Mouse (Mus musculus) right cerebral cortex, postnatal 25 days (tissue): ENCODE results near the gene Ccdc86.
A peak's percentile ranks its signal among the peaks of the same experiment; 100 is the strongest.

ENCODE experiments used
- DNase-seq: peaks from one replicate; pipeline ENCODE4 v3.0.0; 2022

Gene Ccdc86

DNA sequence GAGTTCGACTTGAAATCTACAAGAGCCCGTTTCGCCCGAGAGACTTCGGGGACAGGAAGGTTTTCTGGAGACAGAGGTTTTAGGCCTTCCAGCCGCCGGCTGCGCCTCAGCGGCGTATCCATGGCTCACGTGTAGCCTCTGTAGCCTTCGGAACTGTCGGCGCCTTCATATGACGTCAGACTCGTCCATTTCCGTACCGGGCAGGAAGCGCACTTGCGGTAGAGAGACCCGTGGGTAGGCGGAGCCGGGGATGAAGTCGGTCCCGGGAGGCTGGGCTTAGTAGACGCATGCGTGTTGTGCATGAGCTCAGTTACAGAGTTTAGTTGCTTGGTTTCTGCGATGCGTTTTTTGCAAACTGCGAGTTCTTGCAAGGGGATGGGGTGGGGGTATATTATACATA lies at the start of gene Ccdc86:
Gene Ccdc86, minus strand, starts transcription at position 155 of the 400 bp plus-strand sequence.
- DNase-seq, result peak; percentile 93

DNA sequence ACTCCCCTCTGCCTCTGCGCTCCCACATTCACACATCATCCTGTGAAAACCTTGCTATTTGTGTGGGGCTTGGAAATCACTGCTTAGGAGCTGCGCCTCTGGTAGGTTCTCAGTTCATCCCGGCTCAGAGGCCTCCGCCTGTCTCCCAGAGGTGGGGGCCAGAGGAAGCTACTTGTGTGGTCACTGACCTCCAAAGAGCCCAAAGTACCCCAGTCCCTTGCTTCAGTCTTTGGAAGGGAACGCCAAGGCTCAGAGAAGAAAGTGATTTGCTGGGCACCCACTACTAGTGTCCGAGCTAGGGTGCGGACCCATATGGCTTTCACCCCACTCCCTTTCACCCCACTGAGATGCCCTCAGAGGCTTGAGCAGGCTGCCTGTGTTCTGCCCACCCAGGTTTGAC lies 44.1 kb upstream of the Ccdc86 start, which contains the start of gene Ms4a15:
Gene Ms4a15, minus strand, starts transcription at position 101 of the 400 bp plus-strand sequence.
- no peak for DNase-seq

DNA sequence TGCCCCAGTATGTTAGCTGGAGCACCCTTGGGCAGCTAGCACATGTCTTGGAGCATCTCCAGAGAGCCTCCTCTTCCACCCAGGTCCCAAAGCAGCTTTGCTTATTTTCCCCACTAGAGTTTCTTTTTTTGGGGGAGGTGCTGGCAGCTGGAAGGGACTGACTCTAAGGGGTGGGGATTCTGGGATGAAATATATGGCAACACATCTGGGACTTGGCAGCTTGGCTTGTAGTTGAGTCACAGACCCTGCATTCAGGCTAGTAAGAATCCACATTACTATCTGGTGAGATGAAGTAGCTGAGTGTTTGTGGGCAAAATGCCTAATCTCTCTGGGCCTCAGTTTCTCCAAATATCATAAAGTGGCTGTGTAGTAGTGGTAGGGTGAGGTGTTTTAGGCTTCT lies 42.8 kb upstream of the Ccdc86 start:
- no peak for DNase-seq

DNA sequence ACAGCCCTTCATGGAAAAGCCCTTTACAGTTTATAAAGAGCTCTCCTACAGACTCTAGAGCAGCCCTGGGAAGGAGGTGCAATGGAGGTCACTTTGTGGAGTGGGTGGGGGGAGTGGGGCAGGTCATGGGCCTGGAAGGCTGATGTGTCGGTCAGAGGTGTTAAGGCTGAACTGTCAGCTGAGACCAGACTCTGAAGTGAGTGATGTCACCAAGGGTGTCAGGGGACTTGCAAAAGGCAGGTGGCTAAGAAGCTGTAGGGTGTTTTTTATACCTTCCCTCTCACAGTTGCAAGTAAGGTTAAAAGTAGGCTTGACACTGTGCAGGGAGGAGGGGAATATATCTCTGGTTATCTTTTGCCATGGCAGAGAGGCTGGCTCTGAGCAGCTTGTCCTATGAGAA lies 41.7 kb upstream of the Ccdc86 start:
- DNase-seq, result no peak

DNA sequence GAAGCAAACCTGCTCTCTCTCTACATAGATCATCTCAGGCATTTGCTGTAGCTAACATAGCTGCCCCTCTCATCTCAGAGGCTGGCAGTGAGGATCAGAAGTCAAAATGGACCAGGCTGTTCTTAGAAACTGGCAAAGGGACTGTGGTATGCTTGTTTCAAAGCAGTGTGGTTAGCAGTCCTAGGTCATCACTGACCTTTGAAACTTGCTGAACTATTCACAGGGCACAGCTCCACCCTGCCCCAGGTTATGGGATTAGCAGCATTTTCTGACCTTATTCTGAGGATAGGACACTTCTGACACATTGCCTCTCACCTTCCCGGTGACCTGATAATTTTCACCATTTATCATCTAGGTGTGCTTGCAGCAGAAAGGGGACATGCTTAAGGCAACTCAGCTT lies 39.5 kb upstream of the Ccdc86 start:
- no peak for DNase-seq

DNA sequence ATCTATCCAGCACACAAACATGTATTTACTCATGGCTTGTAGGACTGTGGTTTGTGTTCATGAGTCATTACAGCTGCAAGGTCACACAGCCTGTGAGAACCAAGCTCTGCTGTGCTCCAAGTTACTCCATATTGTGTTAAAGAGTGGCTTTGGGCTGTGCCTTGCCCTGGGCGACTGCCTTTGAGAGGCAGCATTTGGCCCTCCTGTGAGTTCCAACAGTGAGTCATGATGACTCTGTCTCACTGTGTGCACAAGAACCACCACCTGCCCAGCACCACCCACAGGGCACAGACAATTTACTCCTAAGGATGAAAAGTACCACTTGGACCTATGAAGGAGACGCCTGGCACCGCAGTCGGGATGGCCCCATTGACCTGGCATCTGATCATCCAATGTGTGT lies 36.8 kb upstream of the Ccdc86 start:
- no peak for DNase-seq

DNA sequence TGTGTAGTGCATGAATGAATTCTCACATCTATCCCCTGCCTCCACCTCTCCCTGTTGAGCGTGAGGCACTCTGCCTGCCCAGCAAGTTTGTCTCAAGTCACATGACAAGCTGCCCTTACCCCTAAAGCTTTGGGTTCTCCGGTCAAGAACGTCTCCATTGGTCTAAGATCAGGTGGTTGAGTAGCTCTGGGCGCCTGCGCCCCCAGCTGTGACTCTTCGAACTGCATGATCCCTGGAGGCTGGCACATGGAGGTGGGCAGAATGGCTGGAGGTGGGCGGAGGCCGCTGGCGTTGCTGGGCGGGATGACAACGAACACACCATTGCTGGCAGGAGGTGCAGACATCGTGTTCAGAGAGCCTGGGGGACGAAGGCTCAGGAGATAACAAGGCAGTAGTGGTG lies 35.5 kb upstream of the Ccdc86 start:
- no peak for DNase-seq

DNA sequence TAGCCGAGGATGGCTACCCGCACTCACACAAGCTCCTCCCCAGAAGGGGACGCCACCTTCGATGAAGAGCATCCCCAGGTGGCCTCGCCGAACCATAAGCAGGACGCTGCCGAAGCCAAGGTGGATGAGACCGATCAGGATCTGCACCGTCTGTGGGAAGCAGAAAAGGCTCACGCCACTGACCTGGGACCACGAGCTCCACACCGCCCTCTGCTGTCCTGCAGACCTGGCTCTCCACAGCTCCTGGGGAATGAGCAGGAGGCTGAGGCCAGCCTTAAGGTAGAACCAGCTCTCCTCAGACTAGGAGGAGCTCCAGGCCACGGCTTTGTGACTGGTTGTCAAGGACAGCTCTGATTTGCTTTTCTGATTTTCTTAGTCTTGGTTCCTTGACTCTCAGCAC lies 34.1 kb upstream of the Ccdc86 start:
- DNase-seq, result no peak

DNA sequence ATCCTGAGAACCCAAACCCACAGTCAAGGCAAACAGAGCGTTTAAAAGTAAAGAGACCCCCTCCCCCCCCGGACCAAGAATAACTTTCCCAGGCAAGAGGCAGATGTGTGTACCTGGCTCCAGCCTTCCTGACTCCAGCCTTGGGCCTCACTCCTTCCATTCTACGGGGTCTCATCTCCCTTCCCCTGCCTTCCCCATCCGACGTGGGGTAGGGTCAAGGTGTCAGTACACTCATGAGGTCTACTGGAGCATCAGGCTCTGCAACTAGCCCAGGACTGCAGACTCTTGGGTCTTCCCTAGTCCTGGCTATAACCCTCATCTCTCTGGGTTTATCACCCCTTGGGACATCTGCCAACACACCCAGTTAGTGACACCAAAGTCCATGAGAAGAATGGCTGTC lies 31.1 kb upstream of the Ccdc86 start:
- DNase-seq, result no peak

DNA sequence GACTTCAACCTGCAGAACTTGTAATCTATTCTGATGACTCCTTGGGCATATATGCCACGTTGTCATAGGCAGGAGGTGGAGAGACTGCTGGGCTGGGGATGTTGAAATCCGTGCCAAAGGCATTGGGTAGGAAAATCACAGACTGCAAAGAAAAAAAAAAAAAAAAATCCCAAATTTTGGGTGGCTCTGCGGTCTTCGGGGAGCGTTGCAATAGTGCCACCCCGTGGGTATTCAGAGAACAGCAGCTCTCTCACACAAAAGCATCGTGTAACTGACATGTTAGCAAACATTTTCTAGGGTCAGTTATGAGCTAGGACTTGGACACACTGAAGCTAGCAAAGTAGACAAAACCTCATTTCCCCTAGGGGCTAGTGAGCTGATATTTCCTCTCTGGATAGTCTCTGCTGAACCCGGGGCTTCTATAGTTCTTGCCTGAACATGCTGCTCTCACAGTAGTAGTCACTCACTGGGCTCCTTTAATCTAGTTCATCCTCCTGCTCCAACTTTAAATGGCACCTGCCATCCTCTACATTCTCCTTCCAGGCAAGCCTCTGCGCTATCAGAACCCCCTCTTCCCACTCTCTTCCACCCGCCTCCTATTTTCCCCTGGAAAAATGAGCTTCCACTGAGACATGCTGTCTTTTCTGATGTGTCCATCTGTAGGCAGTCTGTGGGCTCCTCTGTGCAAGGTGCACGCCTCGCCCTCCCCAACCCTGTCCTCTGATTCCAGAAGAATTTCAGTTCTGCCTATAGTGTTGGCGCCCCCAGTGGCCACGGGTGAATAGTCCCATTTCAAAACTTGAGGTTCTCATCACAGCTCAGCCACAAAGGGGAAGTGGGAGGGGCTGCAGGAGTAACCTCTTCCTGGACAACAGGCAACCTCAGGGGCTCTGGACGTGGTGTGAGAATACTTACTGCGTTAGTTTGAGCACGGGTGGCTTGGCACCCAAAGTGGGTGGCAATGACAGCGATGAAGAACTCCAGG lies 30.4 kb upstream of the Ccdc86 start:
- DNase-seq, result peak; percentile 60

DNA sequence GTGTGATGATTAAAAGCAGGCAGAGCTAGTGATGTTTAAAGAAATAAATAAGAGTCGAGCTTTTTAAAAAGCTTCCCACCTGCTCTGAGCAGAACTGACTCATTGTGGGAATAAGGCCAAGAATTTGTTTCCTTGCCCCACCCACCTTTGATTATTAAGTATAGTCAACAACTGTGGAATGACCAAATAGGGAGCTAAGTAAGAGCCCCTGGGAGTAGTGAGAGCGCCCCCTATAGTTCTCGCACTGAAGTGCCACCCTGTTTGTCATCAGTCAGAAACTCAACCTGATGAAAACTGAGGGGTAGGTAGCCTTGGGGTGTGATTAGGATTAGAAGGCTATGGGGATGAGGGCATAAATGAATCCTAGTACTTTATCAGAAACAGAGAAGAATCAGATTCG lies 27.3 kb upstream of the Ccdc86 start:
- DNase-seq, result no peak

DNA sequence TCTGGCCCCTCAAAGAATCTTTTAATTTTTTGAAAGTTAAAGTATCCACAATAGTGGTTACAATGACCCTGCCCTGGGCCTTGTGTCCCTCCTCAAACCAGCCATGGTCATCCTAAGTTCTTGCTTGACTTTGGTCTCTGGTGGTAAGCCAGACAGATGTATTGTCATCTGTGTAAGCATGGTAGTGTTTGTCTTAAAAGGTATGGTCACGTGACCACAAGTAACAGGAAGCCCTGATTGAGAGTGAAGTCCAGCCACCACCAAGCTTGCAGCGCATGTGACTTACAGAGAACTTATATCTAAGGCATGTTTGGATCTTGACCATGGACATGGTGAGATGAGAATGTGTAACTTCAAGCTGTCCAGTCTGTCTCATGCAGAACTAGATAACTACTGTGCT lies 26.1 kb upstream of the Ccdc86 start:
- DNase-seq, result no peak

DNA sequence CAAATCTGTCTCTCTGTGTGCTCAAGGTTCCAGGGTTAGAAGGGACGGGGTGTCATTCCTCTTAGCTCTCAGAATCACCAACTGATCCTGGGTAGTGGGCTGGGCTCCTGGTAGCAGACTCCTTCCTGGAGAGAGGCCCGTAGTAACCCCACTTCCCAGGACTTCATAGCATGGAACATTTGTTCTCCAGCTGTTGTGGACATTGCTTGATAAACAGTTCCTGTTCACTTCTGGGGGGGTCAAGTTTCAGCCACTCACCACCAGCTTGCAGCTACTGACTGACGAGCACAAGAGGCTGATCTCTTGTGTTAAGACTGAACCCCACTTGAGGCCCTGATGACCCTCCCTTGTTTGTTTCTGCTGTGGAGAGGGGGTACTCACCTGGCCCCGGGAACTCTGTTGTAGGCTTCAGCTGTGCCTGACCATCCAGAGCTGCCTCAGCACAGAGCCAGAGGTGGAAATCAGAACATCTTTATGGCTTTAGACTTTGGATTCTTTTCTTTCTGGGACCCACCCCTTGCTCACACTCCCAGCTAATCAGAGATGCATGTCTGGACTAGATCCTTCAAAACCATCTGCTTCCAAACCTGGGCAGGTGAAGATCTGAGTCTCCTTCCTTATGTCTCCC lies 25.3 kb upstream of the Ccdc86 start, which contains the start of gene Ms4a10:
Gene Ms4a10, minus strand, starts transcription at position 433 of the 628 bp plus-strand sequence.
- DNase-seq, result no peak

DNA sequence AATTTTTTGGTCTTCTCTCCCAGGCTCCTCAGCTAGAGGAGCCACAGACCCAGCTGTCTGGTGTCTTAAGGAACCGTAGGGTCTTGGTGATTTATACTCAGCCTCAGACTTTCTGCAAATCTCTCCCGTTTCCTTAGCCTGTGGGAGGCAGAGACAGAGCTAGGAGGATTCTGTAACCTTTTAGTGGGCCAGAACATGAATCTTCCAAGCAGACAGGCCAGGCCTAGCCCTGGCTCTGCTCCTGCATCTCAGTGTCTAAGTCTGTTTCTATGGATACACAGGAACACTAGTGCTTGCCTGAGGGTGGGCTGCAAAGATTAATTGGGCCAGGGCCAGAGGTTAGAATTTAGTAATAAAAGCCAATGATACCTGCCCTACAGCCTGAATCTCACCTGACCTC lies 24.1 kb upstream of the Ccdc86 start:
- DNase-seq, result no peak

DNA sequence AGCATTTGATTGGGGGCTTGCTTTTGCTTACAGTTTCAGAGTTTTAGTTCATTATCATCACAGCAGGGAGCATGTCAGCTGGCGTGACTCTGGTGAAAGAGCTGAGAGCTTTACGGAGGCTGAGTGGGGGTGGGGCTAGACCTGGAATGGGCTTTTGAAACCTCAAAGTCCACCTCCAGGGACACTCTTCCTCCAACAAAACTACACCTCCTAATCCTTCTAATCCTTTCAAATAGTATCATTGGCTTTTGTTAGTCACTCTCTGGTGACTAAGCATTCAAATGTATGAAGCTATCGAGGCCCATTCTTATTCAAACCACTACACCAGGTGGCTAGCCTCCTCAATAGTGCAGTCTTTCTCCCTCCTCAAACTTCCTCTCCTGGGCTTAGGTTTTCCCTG lies 23.6 kb upstream of the Ccdc86 start:
- DNase-seq, result no peak

DNA sequence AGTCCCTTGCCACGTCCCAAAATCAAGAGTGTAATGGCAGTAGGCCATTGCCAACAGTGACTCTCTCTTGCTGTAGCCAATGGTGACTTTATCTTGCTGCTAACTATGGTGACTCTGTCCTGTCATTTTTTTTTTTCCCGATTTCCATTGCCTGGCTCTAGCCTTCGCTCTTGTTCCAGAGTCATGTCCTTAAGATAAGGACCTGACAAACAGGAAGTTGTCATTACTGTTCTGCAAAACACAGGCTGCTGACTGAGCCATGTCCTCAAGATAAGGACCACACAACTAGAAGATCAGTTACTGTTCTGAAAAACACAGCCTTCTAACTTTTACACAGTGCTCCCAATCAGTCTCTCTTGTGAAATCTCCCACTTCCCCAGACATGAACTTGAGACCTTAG lies 21.4 kb upstream of the Ccdc86 start:
- DNase-seq, result no peak

DNA sequence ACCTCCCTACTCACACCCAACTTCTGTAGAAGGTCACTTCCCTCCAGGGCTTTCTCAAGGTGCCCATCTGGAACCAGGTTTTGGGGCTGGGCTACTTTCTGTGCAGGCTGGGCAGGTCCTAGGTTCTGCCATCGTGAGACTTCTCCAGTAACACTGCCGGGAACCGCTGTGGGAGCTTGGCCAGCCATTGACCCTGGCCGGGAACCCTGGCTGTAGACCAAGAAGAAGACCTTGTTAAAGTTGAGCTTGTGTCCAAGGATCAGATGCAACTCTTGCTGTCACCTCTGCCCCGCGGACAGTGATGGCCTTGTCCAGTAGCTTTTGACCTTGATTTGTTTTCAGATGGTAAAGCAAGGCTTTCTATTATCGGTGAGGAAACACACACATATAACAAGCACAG lies 19.5 kb upstream of the Ccdc86 start:
- no peak for DNase-seq

DNA sequence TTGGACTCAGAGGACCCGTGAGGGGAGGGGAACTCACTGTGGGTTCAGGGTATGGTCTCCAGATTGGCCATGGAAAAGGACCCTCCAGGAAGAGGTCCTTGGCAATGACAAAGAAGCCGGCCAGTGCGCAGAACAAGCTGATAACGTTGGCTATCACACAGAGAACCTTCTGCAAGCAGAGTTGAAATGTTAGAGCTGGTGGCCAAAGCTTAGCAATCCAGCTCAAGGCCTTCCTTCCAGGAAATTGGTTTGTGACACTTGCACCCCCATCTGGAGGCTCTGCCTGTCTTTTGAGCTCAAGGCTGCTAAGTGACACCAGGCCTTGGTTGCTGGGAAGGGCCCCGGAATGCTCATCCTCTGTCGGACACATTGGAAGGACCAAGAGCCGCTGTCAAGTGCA lies 16.7 kb upstream of the Ccdc86 start:
- no peak for DNase-seq

DNA sequence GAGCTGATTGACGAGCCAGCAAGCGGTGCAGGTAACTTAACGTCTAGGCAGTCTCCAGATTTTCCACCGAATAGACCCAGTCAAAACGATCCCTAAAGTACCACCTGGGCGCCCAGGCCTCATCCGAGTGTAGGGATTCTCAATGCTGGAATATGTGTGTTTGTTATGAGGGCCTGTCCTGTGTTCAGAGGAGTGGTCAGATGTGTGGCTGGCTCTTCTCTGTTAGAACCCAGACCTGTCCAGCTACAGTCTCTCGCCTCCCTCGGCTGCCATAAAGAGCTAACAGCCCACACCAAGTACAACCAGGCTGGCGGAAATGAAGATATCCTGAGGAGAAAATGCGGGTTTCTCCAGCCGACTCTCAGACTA lies 10.9 kb upstream of the Ccdc86 start:
- DNase-seq, result no peak

DNA sequence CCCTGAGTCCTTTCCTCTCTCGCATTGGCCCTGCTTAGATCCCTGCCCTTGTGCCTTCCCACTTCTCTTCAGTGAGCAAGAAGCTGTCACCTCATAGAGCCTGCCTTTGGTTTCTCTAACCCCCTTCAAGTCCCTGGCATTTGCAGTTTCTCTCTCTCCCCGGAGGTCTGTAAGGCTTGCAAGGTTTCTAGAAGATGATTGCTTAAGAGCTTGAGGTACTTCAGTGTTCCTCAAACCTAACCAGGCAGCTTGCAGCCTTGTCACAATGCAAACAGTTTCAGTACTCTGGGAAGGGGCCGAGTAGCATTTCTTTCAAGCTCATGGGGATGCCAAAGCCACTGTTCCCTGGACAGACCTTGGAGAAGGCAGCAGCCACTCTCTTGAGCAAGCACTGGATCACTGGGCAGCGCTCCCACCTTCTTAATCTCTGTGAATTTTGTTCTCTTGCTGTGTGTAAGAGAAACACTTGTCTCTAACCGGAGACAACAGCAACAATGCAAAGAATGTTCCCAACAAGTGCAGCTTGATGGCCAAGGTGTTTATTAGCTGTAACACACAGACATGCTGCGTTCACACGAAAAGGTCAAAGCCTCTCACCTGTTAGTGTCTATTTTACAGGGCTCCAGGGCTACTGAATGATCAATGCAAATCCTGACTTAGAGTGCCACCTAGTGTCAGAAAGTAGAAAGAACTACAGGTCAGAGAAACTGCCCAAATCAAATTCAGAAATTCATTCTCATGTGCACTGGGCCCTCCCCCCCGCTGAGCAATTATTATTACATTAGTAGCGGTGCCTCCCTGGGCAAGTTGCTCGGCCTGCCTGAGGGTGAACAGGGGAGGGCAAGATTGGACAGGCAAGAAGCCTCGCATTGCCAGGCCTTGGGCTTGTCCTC lies 10.3 kb upstream of the Ccdc86 start:
- DNase-seq, result no peak

DNA sequence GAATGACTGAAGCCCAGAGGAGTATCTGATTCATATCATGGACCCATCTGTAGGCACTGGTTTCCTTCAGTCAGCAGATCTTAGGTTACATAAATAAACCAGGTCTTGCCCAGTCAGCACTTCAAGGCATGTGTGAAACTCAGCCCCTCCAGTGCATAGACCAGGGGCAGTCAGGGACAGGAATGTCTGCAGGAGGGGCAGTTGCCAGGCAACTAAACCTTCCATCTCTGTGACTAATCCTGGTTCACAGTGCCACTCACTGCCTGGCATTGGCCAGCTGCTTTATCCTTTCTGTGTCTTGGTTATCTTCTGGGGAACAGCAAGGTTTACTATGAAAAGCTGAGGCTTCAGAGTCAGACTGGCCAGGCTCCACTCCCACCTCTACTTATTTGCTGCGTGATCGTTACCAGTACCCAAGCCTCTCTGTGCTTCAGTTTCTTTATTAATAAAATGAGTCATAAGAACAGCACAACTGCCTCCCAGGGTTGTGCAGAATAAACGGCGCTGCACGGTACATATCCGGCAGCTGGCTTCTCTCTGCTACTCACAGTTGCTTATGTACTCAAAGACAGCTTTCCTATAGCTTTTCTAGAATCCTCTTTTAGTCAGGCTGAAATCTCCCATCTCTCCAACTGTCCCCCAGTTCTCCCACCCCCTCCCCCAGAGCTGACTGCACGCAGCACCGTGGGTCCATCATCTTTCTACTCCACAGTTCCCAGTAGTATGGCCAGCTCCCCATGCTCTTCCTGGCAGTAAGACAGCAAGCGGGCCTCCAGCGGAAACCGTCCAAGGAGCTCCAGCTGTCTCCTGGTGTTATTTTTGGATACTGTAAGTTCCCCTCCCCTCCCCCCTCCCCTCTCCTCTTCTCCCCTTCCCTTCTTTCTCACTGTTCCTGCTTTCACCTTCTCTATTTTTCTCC lies 3.2 kb upstream of the Ccdc86 start:
- peak; percentile 30 for DNase-seq

DNA sequence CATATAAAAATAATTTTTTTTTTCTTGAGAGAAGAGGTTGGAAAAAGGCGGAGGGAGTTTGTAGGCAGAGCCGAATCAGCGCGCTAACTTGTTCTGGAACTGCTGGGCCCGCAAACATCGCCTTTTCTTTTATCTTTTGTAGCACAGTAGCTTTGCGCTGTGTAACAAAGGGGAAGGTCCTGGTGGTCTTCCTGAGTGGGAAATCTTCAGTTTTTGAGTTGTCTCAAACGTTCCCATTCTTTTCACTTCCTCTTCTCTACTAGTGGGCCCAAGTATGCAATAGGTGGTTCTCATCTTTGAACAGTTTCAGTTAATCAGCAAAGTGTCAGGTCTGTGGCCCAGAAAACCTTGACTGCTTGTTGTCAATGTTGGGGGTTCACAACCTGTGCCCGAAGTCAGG lies 492 bp upstream of the Ccdc86 start:
- DNase-seq, result no peak
